Mouse (Mus musculus): ENCODE measurements at regions not wholly inside any gene's neighbourhood (a gene's known extent, or its start where the extent isn't known, plus 50 kb on each side); places are given as distances from the start of the nearest gene placed in this dataset.

DNA sequence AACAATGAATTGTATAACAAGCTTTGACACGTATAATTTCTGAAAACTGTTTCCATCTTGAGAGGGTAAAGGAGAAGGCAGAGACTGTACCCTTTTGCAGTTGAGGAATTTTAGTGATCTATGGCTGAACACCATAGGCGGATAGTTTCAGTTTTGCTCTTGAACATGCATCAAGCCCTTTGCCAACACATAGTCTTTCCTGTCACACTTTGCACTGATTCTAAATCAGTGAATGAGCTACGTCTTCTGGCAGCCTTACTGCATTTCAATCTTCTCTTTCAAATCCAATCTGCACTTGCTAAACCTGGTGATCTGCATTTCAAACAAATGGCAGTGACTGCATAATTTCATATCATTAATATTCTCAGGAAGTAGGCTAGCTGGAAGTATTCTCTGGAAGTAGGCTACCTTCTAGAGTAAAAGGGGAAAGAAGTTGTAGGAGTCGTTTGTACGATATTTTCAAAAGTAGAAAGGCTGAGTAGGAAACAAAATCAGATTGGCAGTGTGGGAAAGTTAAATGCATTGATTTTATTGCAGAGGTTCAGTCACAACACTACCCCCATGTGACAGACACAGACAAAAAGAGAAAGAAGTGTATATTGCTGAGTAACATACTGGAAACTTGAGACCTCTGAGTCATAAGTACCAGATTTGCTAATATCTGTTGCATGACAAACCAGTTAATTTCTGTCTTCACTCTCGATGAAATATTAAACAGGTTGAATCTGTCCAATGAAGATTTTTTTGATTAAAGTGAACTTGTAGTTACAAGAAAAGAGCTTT is 983.3 kb upstream of the Nr2f1 start:
- Histone ChIP-seq H3K27ac (peak overlapping the region; percentile 11; the same call in 1 of the 2 replicates), H3K4me3 (no peak overlapping the region)
- no peak for TF ChIP-seq CTCF (conservative IDR thresholded peaks at IDR 0.05)
- DNase-seq (ENCODE audit: low spot score in 2 of 2) = peak in 1 of 2 experiments; percentile 4

DNA sequence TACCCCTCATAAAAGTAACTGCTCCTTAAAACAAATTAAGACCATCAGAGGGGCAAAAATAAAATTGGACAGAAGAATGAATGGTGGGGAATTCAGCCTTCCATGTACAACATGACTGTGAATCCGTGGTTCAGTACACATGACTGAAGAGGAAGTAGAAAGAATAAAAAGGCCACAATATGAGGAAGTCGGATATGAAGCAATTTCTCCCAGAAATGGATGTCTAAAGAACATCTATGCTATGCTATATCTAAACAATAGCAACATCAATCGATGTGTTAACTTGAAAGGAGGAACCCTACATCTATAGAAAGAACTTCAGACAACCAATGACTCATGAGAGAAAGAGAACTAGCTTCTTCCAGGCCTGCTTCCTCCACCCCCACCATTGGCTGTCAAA is 959.2 kb upstream of the Nr2f1 start:
- no peak for DNase-seq (ENCODE audit: low spot score in 2 of 2)
- Histone ChIP-seq H3K27ac (no peak overlapping the region), H3K4me3 (no peak overlapping the region)
- no peak for TF ChIP-seq CTCF (conservative IDR thresholded peaks at IDR 0.05)

DNA sequence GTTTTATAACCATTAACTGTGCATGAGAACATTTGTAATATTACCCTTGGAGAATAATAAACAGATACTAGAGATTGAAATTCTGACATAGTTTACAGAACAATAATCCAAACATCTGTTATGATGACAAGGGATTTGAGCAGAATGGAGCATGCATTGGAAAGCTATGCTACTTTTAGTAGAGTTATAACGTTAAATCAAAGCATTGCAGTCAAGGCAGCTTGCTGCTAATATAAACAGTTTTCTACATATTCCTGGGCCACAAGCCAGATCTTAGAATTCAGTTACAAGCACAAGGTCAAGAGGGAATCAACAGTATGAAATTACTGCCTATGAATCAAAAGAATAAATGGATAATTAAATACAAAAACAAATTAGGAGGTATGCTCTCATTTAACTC is 943.3 kb upstream of the Nr2f1 start:
- H3K27ac ChIP-seq = no peak overlapping the region
- no peak overlapping the region for H3K4me3 ChIP-seq
- TF ChIP-seq CTCF (conservative IDR thresholded peaks at IDR 0.05) = no peak
- no peak for DNase-seq (ENCODE audit: low spot score in 2 of 2)

DNA sequence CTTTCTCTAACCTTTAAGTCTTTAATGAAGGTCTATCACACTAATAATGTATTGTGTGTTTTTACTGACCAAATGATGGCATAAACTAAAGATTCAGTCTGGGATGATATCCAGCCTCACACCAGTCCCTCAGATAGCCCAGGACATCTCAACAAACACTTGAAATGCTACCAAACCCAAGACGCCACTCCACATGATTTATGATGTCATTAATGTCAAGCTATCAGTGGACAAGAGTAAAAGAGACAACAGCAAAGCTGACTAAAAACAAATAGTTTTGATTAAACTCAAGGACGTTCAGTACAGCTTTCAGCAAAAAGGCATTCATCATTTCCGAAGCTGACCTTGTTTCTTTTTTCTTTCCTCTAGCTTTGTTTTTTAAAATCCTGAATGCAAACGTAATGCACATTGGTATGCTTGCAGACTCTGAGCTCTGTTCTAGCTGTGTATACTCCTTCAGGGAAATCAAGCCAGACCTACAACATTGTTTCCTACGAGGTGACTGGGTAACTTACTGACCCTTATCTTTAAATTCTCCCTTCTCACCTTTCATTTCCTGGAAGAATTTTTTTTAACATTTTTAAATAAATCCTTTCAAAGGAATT is 941.9 kb upstream of the Nr2f1 start:
- Histone ChIP-seq H3K4me3 (no peak overlapping the region), H3K27ac (no peak overlapping the region)
- no peak for DNase-seq (ENCODE audit: low spot score in 2 of 2)
- TF ChIP-seq CTCF (conservative IDR thresholded peaks at IDR 0.05) = no peak

DNA sequence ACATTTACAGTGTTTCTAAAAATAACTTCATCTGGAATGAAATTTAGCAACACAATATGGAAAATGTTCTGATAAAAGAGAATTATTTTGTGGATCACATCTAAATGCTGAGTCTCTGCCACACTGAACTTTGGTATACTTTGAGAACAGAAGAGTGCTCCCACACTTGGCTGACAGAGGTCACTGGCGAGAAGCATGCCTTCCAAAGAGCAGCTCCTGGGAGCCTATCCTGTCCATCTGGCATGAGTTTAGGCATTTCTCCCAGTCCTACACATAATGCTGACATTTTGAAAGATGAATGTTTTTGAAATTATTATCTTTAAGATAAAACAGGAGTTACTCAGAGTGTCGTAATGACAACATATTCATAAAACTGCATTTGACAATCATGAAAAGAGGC is 939.2 kb upstream of the Nr2f1 start:
- H3K4me3 ChIP-seq = no peak overlapping the region
- DNase-seq (ENCODE audit: low spot score in 2 of 2) = no peak
- no peak overlapping the region for H3K27ac ChIP-seq
- no peak for TF ChIP-seq CTCF (conservative IDR thresholded peaks at IDR 0.05)

DNA sequence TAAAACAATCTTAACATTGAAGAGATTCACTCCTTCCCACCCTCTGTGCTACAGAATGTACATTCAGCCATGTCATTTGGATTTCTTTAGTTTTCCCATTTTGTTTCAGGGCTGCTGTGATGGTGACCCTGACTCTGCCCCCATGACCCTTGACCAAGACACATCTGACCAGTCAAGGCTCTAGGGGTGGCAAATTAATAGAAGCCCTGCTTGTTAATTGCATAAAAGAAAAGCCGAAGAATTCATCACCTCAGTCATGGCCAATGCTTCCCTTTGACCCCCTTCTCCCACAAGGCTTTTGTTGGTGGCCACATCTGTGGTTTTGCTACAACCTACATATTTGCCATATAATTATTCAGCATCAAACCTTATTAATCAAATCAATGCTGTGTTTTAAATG is 937.2 kb upstream of the Nr2f1 start:
- no peak overlapping the region for H3K27ac ChIP-seq
- no peak for TF ChIP-seq CTCF (conservative IDR thresholded peaks at IDR 0.05)
- H3K4me3 ChIP-seq = no peak overlapping the region
- no peak for DNase-seq (ENCODE audit: low spot score in 2 of 2)
